Mouse (Mus musculus) frontal cortex, postnatal 25 days (tissue): ENCODE measurements at regions not wholly inside any gene's neighbourhood (a gene's known extent, or its start where the extent isn't known, plus 50 kb on each side); places are given as distances from the start of the nearest gene placed in this dataset.

Experiments
- DNase-seq, 2 experiments: peaks; one replicate each; pipeline ENCODE4 v3.0.0; 2022; ENCODE audit warnings: low spot score in 2 of 2

- DNase-seq, result no peak
These were observed 50.9 kb upstream of the Cbln4 start for GRCm38 (mm10) chr2:172094159-172094558.

- DNase-seq, result peak in 1 of 2 experiments; percentile 6
These were observed 60.8 kb upstream of the Cbln4 start for GRCm38 (mm10) chr2:172103881-172104655.

GRCm38 (mm10) chr2:172105241-172105640, 62.0 kb upstream of the Cbln4 start:
- no peak for DNase-seq

- DNase-seq, result no peak
These were observed 67.4 kb upstream of the Cbln4 start for GRCm38 (mm10) chr2:172110706-172111105.

GRCm38 (mm10) chr2:172113639-172114038, 70.4 kb upstream of the Cbln4 start:
- no peak for DNase-seq

- DNase-seq, result no peak
These were observed 72.4 kb upstream of the Cbln4 start for GRCm38 (mm10) chr2:172115604-172116206.

- no peak for DNase-seq
These were observed 84.3 kb upstream of the Cbln4 start for GRCm38 (mm10) chr2:172127517-172127916.

- DNase-seq, result peak in 1 of 2 experiments; percentile 22
These were observed 88.0 kb upstream of the Cbln4 start for GRCm38 (mm10) chr2:172131232-172131631.

- peak in 1 of 2 experiments; percentile 18 for DNase-seq
These were observed 89.5 kb upstream of the Cbln4 start for GRCm38 (mm10) chr2:172132623-172133332.

GRCm38 (mm10) chr2:172140080-172140479, 96.8 kb upstream of the Cbln4 start:
- peak in 1 of 2 experiments; percentile 22 for DNase-seq

GRCm38 (mm10) chr2:172143269-172143668, 100.0 kb upstream of the Cbln4 start:
- DNase-seq, result no peak

- DNase-seq, result no peak
These were observed 99.6 kb upstream of the Mc3r start for GRCm38 (mm10) chr2:172148736-172149135.

- DNase-seq, result no peak
These were observed 98.6 kb upstream of the Mc3r start for GRCm38 (mm10) chr2:172149734-172150133.

GRCm38 (mm10) chr2:172150898-172151297, 97.4 kb upstream of the Mc3r start:
- DNase-seq, result no peak

GRCm38 (mm10) chr2:172159909-172160308, 88.4 kb upstream of the Mc3r start:
- no peak for DNase-seq

- no peak for DNase-seq
These were observed 70.9 kb upstream of the Mc3r start for GRCm38 (mm10) chr2:172177371-172177770.

- no peak for DNase-seq
These were observed 69.0 kb upstream of the Mc3r start for GRCm38 (mm10) chr2:172179301-172179700.

- DNase-seq, result no peak
These were observed 50.5 kb upstream of the Mc3r start for GRCm38 (mm10) chr2:172197746-172198145.
